Mouse (Mus musculus): ENCODE results near the gene Unc79.

- no peak for TF ChIP-seq CTCF (IDR thresholded peaks at IDR 0.05; ENCODE audit: insufficient read depth, low read depth, low read length)
- TF ChIP-seq POLR2A (IDR thresholded peaks at IDR 0.05; ENCODE audit: insufficient read depth, low read depth, low read length), result no peak
Measured at GRCm38 (mm10) chr12:103188223-103188622, 239.6 kb downstream of the Unc79 start.
